Mouse (Mus musculus) midbrain, embryonic 11.5 days (tissue): ENCODE results near the gene 9430097D07Rik. TPM values are rescaled to one million over a fixed set of nuclear protein-coding genes. Genes with fewer than 3 reads are reported as not detected.

Experiments used
- ATAC-seq: fragments of 200-750 bp; cut with Nextera tagmentation; 2 replicates; pipeline ENCODE4 v1.8.0; 2017; ENCODE audit warnings: moderate TSS enrichment, moderate library complexity; ENCODE audit not compliant: low FRiP score
- DNase-seq: peaks from one replicate; pipeline ENCODE4 v3.0.0; 2015; ENCODE audit warnings: low spot score; ENCODE audit errors: missing footprints
- H3K27ac ChIP-seq: fragments of 300-500 bp; sonication (generic); 2 replicates; pipeline ENCODE4 v1.5.1; 2014; ENCODE audit warnings: low read depth, low read length
- H3K27me3 ChIP-seq: fragments of 300-500 bp; sonication (generic); 2 replicates; pipeline ENCODE4 v1.6.1; 2014; ENCODE audit warnings: mild to moderate bottlenecking, low read length, moderate library complexity, mixed read lengths; ENCODE audit not compliant: control insufficient read depth, insufficient read depth
- H3K36me3 ChIP-seq: fragments of 300-500 bp; sonication (generic); 2 replicates; pipeline ENCODE4 v1.6.1; 2014; ENCODE audit warnings: mild to moderate bottlenecking, low read length, moderate library complexity, mixed read lengths; ENCODE audit not compliant: control insufficient read depth, insufficient read depth
- H3K4me1 ChIP-seq: fragments of 300-500 bp; sonication (generic); 2 replicates; pipeline ENCODE4 v1.6.1; 2014; ENCODE audit warnings: low read length; ENCODE audit not compliant: control insufficient read depth, insufficient read depth
- H3K4me2 ChIP-seq: fragments of 300-500 bp; sonication (generic); 2 replicates; pipeline ENCODE4 v1.6.1; 2014; ENCODE audit warnings: mild to moderate bottlenecking, moderate library complexity
- H3K4me3 ChIP-seq: fragments of 300-500 bp; sonication (generic); 2 replicates; pipeline ENCODE4 v1.5.1; 2014; ENCODE audit warnings: low read depth, low read length
- H3K9ac ChIP-seq: fragments of 300-500 bp; sonication (generic); 2 replicates; pipeline ENCODE4 v1.6.1; 2014; ENCODE audit warnings: low read length
- H3K9me3 ChIP-seq: fragments of 300-500 bp; sonication (generic); 2 replicates; pipeline ENCODE4 v1.6.1; 2016; ENCODE audit warnings: low read length; ENCODE audit not compliant: control insufficient read depth
- whole genome bisulfite sequencing: fragments of 180-500 bp; shearing (Covaris S2); extraction: QIAGEN DNeasy Blood & Tissue Kit; methylation state at CpG from one replicate; pipeline ENCODE4 v1.1.7; 2014; 5-methylcytosine and 5-hydroxymethylcytosine counted together
- polyA plus RNA-seq: library from polyadenylated mRNA; unstranded; fragments of >200 nt; fragmentation: Nextera tagmentation; extraction: Ambion mirVana; gene quantifications from 2 replicates; pipeline ENCODE4 v1.2.1, GENCODE M21; 2014

Gene 9430097D07Rik
- polyA plus RNA-seq, 1 experiment from 2014 or later, result 0.49 TPM

GRCm38 (mm10) chr2:32587731-32588321 lies 12.3 kb upstream of the 9430097D07Rik start:
- no peaks in the 10 kb centered on the region for H3K9me3 ChIP-seq
- no peak for DNase-seq
- H3K4me2 ChIP-seq, result peak overlapping the region; percentile 75
- 56% methylated on average over 9 of the region's 9 CpGs for WGBS
- H3K4me1 ChIP-seq, result peaks cover 12% of the 10 kb centered on the region
- H3K4me3 ChIP-seq, result peak overlapping the region; percentile 49
- H3K36me3 ChIP-seq, result no peaks in the 10 kb centered on the region
- ATAC-seq, result no peak
- 0 out of 2 replicates have a peak, but pooled peaks cover 3% of the 10 kb centered on the region for H3K27me3 ChIP-seq
- H3K9ac ChIP-seq, result peak overlapping the region; percentile 73
- no peak overlapping the region for H3K27ac ChIP-seq

GRCm38 (mm10) chr2:32586871-32587351 lies 11.4 kb upstream of the 9430097D07Rik start, which contains the start of gene St6galnac4:
TSS of gene St6galnac4 (plus strand) at chr2:32587095.
- Histone ChIP-seq H3K27ac (no peak within 1 kb of the TSS), H3K4me2 (peak within 1 kb of the TSS; percentile 75), H3K4me1 (peaks cover 12% of the 10 kb centered on the region), H3K36me3 (no peaks in the 10 kb centered on the region), H3K9ac (peak within 1 kb of the TSS; percentile 73), H3K9me3 (no peaks in the 10 kb centered on the region), H3K27me3 (peaks cover 4% of the 10 kb centered on the region; the same call in 1 of the 2 replicates), H3K4me3 (peak within 1 kb of the TSS; percentile 49)
- ATAC-seq (peak; percentile 87), DNase-seq (peak; percentile 100)
- WGBS, result under 1% methylated on average over 38 of the region's 38 CpGs

- Histone ChIP-seq H3K27me3 (peaks cover 4% of the 10 kb centered on the region; the same call in 1 of the 2 replicates), H3K36me3 (no peaks in the 10 kb centered on the region), H3K4me2 (no peak overlapping the region), H3K4me3 (no peak overlapping the region), H3K9me3 (no peaks in the 10 kb centered on the region), H3K27ac (no peak overlapping the region), H3K4me1 (peaks cover 12% of the 10 kb centered on the region), H3K9ac (no peak overlapping the region)
- DNase-seq (no peak), ATAC-seq (no peak)
- 86% methylated on average over 7 of the region's 7 CpGs for WGBS
Observed at GRCm38 (mm10) chr2:32585149-32585714, 9.7 kb upstream of the 9430097D07Rik start.

- peak; percentile 98 for DNase-seq
- Histone ChIP-seq H3K9ac (peak overlapping the region; percentile 32; the same call in 1 of the 2 replicates), H3K27me3 (peaks cover 6% of the 10 kb centered on the region; the same call in 1 of the 2 replicates), H3K36me3 (no peaks in the 10 kb centered on the region), H3K4me3 (peak overlapping the region; percentile 10), H3K4me2 (peak overlapping the region; percentile 42), H3K9me3 (no peaks in the 10 kb centered on the region), H3K27ac (no peak overlapping the region), H3K4me1 (peaks cover 12% of the 10 kb centered on the region)
- ATAC-seq, result peak; percentile 63
- 14% methylated on average over 37 of the region's 37 CpGs for WGBS
Observed at GRCm38 (mm10) chr2:32582830-32583799, 7.6 kb upstream of the 9430097D07Rik start.

- H3K4me2 ChIP-seq, result peak overlapping the region; percentile 26; the same call in 1 of the 2 replicates
- H3K27me3 ChIP-seq, result peaks cover 6% of the 10 kb centered on the region; the same call in 1 of the 2 replicates
- DNase-seq (peak; percentile 93), ATAC-seq (no peak)
- H3K9me3 ChIP-seq, result no peaks in the 10 kb centered on the region
- H3K4me1 ChIP-seq, result peaks cover 4% of the 10 kb centered on the region; the same call in 1 of the 2 replicates
- peak overlapping the region; percentile 15; the same call in 1 of the 2 replicates for H3K4me3 ChIP-seq
- H3K9ac ChIP-seq, result no peak overlapping the region
- no peaks in the 10 kb centered on the region for H3K36me3 ChIP-seq
- no peak overlapping the region for H3K27ac ChIP-seq
- 30% methylated on average over 19 of the region's 19 CpGs for WGBS
Observed at GRCm38 (mm10) chr2:32581450-32582095, 6.1 kb upstream of the 9430097D07Rik start.

- Histone ChIP-seq H3K27me3 (peaks cover 6% of the 10 kb centered on the region; the same call in 1 of the 2 replicates), H3K4me1 (peaks cover 6% of the 10 kb centered on the region), H3K4me2 (no peak overlapping the region), H3K9me3 (no peaks in the 10 kb centered on the region), H3K36me3 (no peaks in the 10 kb centered on the region), H3K4me3 (no peak overlapping the region), H3K9ac (no peak overlapping the region), H3K27ac (no peak overlapping the region)
- DNase-seq (peak; percentile 72), ATAC-seq (no peak)
- 41% methylated on average over 24 of the region's 30 CpGs for WGBS
Observed at GRCm38 (mm10) chr2:32578146-32579046, 2.9 kb upstream of the 9430097D07Rik start.

- DNase-seq (no peak), ATAC-seq (no peak)
- Histone ChIP-seq H3K27me3 (peaks cover 2% of the 10 kb centered on the region; the same call in 1 of the 2 replicates), H3K4me3 (no peak overlapping the region), H3K27ac (no peak overlapping the region), H3K9ac (no peak overlapping the region), H3K9me3 (no peaks in the 10 kb centered on the region), H3K4me2 (no peak overlapping the region), H3K36me3 (no peaks in the 10 kb centered on the region), H3K4me1 (peaks cover 7% of the 10 kb centered on the region)
- 86% methylated on average over 9 of the region's 9 CpGs for WGBS
Observed at GRCm38 (mm10) chr2:32576532-32576931, 1.0 kb upstream of the 9430097D07Rik start.
